Mouse (Mus musculus) T-helper 1 cell (primary cell): ENCODE measurements around the gene Cabp1.
"Not testable (repeated sequence)": the region's sequence is repeated elsewhere in the genome, so short reads cannot be mapped to it uniquely, and the experiment has no call there.

Source experiments
- in situ Hi-C: fragments of 300-600 bp; cut with MboI, MseI; formaldehyde crosslinking; loops from one replicate; pipeline ENCODE4 v1.15.1; 2025; ENCODE audit warnings: high pct_unique_total_duplicates

Gene Cabp1

DNA sequence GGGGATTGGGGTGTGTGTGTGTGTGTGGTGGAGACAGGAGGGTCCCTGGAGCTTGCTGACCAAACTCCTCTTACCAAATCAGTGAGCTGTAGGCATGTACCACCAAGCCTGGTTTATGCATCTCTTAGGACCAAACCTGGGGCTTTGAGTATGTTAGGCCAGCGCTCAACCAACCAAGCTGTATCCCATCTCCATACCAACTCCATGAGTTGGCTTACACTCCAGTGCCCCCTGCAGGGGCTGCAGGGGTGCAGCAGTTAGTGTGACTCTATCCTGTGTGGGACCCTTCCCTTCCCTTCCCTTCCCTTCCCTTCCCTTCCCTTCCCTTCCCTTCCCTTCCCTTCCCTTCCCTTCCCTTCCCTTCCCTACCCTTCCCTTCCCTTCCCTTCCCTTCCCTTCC is 19.6 kb downstream of the Cabp1 start:
- in situ Hi-C loops, result no loop called here

- in situ Hi-C loops, result no loop called here
These were observed 24.0 kb downstream of the Cabp1 start for GRCm38 (mm10) chr5:115170150-115170549.

- in situ Hi-C loops, result no loop called here
These were observed 25.4 kb downstream of the Cabp1 start for GRCm38 (mm10) chr5:115168641-115169415.

DNA sequence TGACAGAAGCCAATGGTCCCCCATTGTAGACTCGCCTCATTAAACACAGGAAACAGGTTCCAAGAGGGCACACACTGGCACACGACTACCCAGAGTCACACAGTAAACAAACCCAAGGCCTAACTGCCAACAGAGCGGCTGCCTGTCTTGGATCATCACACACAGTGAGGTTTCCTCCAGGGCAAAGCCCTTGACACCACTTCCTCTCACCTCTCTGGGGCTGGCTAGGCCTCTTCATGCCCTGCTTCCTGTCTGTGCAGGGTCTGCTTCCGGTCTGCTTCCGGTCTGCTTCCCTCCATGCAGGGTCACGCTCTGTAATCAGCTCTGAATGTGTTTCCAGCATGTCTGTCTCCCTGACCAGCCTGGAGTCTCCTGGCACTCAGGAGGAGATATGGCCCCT is 26.8 kb downstream of the Cabp1 start:
- in situ Hi-C loops, result no loop called here

DNA sequence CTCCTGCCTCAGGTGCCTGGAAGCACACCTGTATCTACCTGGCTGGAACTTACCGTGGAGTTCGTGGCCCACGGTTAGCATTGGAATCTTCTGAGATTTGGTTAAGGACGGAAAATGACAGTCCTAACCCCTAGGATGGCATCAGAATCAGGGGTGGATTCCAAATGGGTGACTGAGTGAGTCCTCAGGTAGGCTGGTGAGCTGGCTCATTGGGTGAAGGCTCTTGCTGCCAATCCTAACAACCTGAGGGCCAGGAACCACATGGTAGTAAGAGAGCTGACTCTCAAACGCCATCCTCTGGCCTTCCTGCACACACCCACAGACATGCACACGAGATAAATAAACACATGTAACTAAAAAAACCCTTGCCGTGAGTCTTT is 27.4 kb downstream of the Cabp1 start:
- in situ Hi-C loops, result no loop called here

- in situ Hi-C loops, result no loop called here
These were observed 28.0 kb downstream of the Cabp1 start for GRCm38 (mm10) chr5:115165895-115166814.

DNA sequence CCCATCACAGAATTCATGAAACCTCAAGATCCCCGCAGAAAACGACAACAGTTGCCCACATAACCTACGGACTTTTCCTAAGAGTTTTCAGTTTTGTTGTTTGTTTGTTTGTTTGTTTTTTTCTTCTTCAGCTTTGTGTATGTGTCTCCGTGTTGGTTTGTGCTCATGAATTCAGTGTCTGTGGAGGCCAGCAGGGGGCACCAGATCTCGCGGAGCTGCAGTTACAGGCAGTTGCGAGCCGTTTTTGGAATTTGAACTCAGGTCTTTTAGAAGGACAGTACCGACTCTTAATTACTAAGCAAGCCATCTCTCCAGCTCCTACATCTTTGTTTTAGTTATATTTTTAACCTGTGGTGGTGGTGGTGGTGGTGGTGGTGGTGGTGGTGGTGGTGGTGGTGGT is 28.8 kb downstream of the Cabp1 start:
- in situ Hi-C loops, result no loop called here

- in situ Hi-C loops, result not testable (repeated sequence)
These were observed 29.7 kb downstream of the Cabp1 start for GRCm38 (mm10) chr5:115164446-115164845.

DNA sequence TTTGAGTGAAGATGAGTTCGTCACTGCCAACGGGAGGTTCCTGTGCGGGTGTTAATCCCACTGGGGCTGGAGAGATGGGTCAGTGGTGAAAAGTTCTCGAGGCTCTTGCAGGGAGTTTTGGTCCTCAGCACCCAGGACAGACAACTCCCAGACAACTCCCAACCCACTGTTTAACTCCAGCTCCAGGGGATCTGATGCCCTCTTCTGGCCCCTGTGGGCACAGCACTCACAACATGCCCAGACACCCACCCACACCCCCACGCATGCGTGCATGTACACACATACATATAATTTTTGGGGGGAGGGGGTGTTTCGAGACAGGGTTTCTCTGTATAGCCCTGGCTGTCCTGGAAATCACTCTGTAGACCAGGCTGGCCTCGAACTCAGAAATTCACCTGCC is 30.6 kb downstream of the Cabp1 start:
- in situ Hi-C loops, result no loop called here

DNA sequence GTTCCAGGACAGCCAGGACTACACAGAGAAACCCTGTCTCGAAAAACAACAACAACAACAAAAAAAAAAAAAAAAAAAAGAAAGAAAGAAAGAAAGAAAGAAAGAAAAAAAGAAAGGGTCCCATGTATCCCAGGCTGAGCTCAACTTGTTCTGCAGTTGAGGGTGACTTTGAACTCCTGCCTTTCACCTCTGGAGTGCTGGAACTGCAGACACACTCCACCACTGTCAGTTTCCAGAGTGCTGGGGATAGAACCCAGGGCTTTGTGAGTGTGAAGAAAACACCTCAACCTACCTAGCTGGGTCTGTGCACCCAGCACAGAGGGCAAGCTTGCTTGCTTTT is 32.3 kb downstream of the Cabp1 start:
- in situ Hi-C loops, result not testable (repeated sequence)

- in situ Hi-C loops, result no loop called here
These were observed 32.9 kb downstream of the Cabp1 start for GRCm38 (mm10) chr5:115161064-115161939.

DNA sequence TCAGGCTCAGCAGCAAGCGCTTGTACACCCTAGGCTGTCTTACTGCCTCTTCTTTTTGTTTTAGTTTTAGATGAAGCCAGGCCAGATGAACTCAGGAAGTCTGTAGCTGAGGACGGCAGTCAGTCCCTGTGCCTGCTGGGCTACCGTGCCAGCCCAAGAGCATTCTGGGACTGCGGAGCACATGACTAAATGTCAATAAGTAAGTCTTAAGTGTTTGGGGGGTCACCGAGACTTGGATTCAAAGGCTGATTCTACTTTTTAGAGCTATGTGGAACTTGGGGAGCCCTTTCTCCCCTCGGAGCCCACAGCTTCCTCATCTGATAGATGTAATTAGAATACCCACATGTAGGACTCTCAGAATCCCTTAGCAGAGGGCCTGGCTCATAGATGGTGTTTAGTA is 33.5 kb downstream of the Cabp1 start:
- in situ Hi-C loops, result no loop called here

DNA sequence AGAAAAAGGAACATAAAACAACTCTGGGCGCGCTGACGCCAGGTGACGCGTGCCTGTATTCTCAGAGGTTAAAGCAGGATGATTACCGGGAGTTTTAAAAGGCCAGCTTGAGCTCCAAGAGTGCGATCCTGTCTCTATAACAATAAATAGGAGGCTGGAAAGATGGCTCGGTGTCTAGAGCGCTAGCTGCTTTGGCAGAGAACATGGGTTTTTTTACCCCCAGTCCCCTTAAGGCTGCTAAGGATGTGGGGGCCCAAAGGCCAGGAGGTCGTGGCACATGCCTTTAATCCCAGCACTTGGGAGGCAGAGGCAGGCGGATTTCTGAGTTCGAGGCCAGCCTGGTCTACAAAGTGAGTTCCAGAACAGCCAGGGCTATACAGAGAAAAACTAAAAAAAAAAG is 35.0 kb downstream of the Cabp1 start:
- in situ Hi-C loops, result no loop called here

- in situ Hi-C loops, result no loop called here
These were observed 35.9 kb downstream of the Cabp1 start, which contains the start of gene Mlec for GRCm38 (mm10) chr5:115158040-115158983. Gene Mlec, minus strand, starts transcription at chr5:115158179.

GRCm38 (mm10) chr5:115156933-115157589 is 37.1 kb downstream of the Cabp1 start:
- in situ Hi-C loops, result no loop called here

- in situ Hi-C loops, result no loop called here
These were observed 37.8 kb downstream of the Cabp1 start for GRCm38 (mm10) chr5:115156401-115156800.

GRCm38 (mm10) chr5:115155831-115156230 is 38.4 kb downstream of the Cabp1 start:
- in situ Hi-C loops, result no loop called here

- in situ Hi-C loops, result no loop called here
These were observed 39.0 kb downstream of the Cabp1 start for GRCm38 (mm10) chr5:115155156-115155631.

GRCm38 (mm10) chr5:115152132-115152956 is 41.8 kb downstream of the Cabp1 start:
- in situ Hi-C loops, result no loop called here
